Mouse (Mus musculus) inflammation-experienced regulatory T-cells (primary cell): ENCODE data around the gene Upk2. TPM values are rescaled to one million over a fixed set of nuclear protein-coding genes. Genes with fewer than 3 reads are reported as not detected.

Experiments used
- polyA plus RNA-seq, 2 experiments: library from polyadenylated mRNA; unstranded; fragments of 100-300 nt; shearing (Covaris generic); gene quantifications; one replicate each; pipeline ENCODE4 v1.2.1; 2017

The Upk2 gene
- polyA plus RNA-seq, result under 1 TPM in 1 of 2 experiments, not detected in 1; 0.70 TPM

GRCm38 (mm10) chr9:44454891-44455220, at the start of gene Upk2:
TSS of gene Upk2 (minus strand) at chr9:44454976.

GRCm38 (mm10) chr9:44482552-44482951, 27.8 kb upstream of the Upk2 start, which contains the start of gene Bcl9l:
TSS of gene Bcl9l (plus strand) at chr9:44482825.

GRCm38 (mm10) chr9:44440961-44441360, 13.8 kb downstream of the Upk2 start, which contains the start of gene Foxr1:
TSS of gene Foxr1 (minus strand) at chr9:44441136.

GRCm38 (mm10) chr9:44418519-44419385, 36.0 kb downstream of the Upk2 start, which contains the start of gene Ccdc84:
TSS of gene Ccdc84 (minus strand) at chr9:44418569.

GRCm38 (mm10) chr9:44406906-44407751, 47.6 kb downstream of the Upk2 start, which contains the start of the genes Rps25 and Trappc4:
TSS of gene Rps25 (plus strand) at chr9:44407139.
TSS of gene Trappc4 (minus strand) at chr9:44407600.

Other genes with a start within 250 kb of the Upk2 start
- 10 to 100 TPM; 26.8 to 44.8 TPM for gene Cbl, start 220.9 kb downstream of the Upk2 start, polyA plus RNA-seq
- not detected for gene Ccdc153, start 214.3 kb downstream of the Upk2 start, polyA plus RNA-seq
- under 1 TPM in 1 of 2 experiments, not detected in 1; 0.52 TPM for gene Pdzd3, start 203.5 kb downstream of the Upk2 start, polyA plus RNA-seq
- gene Nlrx1, start 186.4 kb downstream of the Upk2 start, polyA plus RNA-seq, result 10 to 100 TPM; 11.3 to 16.4 TPM
- 1 to 10 TPM in 1 of 2 experiments, not detected in 1; 1.8 TPM for gene Abcg4, start 166.4 kb downstream of the Upk2 start, polyA plus RNA-seq
- gene Hinfp, start 149.3 kb downstream of the Upk2 start, polyA plus RNA-seq, result 10 to 100 TPM; 23.9 to 26.8 TPM
- 10 to 100 TPM; 14.2 to 23.6 TPM for gene C2cd2l, start 134.7 kb downstream of the Upk2 start, polyA plus RNA-seq
- gene Dpagt1, start 129.0 kb downstream of the Upk2 start, polyA plus RNA-seq, result 10 to 100 TPM; 22.6 to 23.7 TPM
- 10 to 100 TPM; 65.6 to 69.5 TPM for gene H2afx, start 120.3 kb downstream of the Upk2 start, polyA plus RNA-seq
- 10 to 100 TPM; 30.2 to 35.7 TPM for gene Hmbs, start 110.7 kb downstream of the Upk2 start, polyA plus RNA-seq
- 10 to 100 TPM; 58.3 to 75.2 TPM for gene Vps11, start 93.3 kb downstream of the Upk2 start, polyA plus RNA-seq
- 10 to 100 TPM; 14.3 to 22.9 TPM for gene Hyou1, start 75.5 kb downstream of the Upk2 start, polyA plus RNA-seq
- gene Slc37a4, start 58.1 kb downstream of the Upk2 start, polyA plus RNA-seq, result 10 to 100 TPM; 25.8 to 34.7 TPM
- gene Rps25, start 47.8 kb downstream of the Upk2 start, polyA plus RNA-seq, result 1,000 to 10,000 TPM; 1,442 to 1,600 TPM
- gene Trappc4, start 47.4 kb downstream of the Upk2 start, polyA plus RNA-seq, result 100 to 1,000 TPM; 121 to 140 TPM
- 10 to 100 TPM; 52.3 to 59.9 TPM for gene Ccdc84, start 36.4 kb downstream of the Upk2 start, polyA plus RNA-seq
- under 1 TPM in 1 of 2 experiments, not detected in 1; 0.15 TPM for gene Foxr1, start 13.8 kb downstream of the Upk2 start, polyA plus RNA-seq
- 10 to 100 TPM; 20.6 to 24.6 TPM for gene Bcl9l, start 27.8 kb upstream of the Upk2 start, polyA plus RNA-seq
- gene Cxcr5, start 106.9 kb upstream of the Upk2 start, polyA plus RNA-seq, result 10 to 100 TPM in 1 of 2 experiments, 1 to 10 TPM in 1; 7.7 to 67.4 TPM
- gene Ddx6, start 149.9 kb upstream of the Upk2 start, polyA plus RNA-seq, result 10 to 100 TPM; 25.6 to 34.3 TPM
- under 1 TPM; 0.31 to 0.53 TPM for gene Treh, start 218.3 kb upstream of the Upk2 start, polyA plus RNA-seq